Mouse (Mus musculus) heart, postnatal 36 days (tissue): Measurements from ENCODE around the gene Xpc. TPM values are rescaled to one million over a fixed set of nuclear protein-coding genes. Genes with fewer than 3 reads are reported as not detected.

Experiments
- DNase-seq, 2 experiments: peaks; one replicate each; pipeline ENCODE4 v3.0.0; 2021 to 2022
- intact Hi-C: fragments of 180-260 bp; cut with DNase I; formaldehyde crosslinking; loops from one replicate; pipeline ENCODE4 v1.15.1; 2025
- total RNA-seq, 2 experiments: library from RNA; stranded (reverse); gene quantifications; 2 replicates each; pipeline ENCODE4 v1.2.3; 2021

Gene Xpc
- total RNA-seq = 10 to 100 TPM; 10.8 to 12.8 TPM

GRCm38 (mm10) chr6:91515545-91516449 lies at the start of gene Xpc, which contains the start of gene Lsm3:
Xpc (minus strand) TSS chr6:91515888.
Lsm3 (plus strand) TSS chr6:91515928.
- intact Hi-C loops = loop anchor here (5.0 to 10.0 kb wide), 2 partner anchors 351 to 362 kb away; partner anchors contain the start of gene Ccdc174
- DNase-seq = peak; percentile 99

DNA sequence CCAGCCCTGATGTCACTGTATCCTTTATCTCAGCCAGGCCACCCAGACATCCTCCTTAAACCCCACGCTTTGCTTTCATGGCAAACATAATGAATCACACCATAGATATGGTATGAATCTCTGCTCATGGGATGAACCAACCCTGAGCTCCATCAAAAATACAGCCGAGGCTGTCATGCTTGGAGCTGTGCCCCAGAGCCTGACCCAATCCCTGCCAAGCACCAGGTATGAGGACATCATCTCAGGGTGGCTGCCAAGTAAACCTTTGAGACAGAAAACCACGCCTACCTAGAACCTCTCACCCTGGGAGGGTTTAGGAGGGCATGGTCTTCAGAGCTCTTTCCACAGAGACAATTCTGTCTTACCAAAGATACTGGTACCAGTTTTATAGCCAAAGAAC lies 47.3 kb upstream of the Xpc start:
- DNase-seq = no peak
- intact Hi-C loops = no loop called here

DNA sequence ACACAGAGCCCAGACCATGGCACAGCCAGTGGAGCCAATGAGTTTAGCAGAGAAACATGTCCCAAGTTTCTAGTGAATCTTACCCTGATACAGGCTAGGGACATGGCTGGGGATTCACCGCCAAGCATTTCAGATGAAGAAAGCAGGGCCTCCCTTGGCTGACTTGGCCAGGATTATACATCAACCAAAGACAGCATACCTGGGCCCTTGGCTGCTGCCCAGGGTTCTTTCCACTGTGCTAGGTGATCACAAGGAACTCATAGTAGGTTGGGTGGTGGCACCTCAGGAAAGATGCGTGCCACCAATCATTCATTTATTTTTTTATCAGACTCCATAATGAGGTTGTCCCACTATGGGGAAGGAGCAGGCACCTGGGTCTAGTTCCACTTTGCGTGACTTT lies 44.5 kb upstream of the Xpc start:
- DNase-seq = no peak
- intact Hi-C loops = no loop called here

DNA sequence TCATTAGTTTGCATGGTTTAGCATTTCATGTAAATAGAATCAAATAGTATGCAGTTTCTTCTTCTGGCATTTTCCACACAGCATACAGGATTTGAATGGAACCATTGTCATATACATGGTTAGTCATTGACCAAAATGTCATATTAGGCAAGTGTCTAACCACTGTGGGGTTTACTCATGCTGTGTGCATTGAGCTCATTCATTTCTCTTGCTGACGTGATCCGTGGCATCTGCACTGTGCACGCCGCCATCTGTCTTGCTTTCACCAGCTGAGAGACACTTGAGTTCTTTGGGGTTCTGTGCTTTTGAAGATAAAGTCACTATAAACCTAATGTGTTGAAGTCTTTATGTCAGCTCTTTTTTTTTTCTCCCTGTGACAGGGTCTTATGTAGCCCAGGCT lies 43.7 kb upstream of the Xpc start:
- intact Hi-C loops = no loop called here
- no peak for DNase-seq

DNA sequence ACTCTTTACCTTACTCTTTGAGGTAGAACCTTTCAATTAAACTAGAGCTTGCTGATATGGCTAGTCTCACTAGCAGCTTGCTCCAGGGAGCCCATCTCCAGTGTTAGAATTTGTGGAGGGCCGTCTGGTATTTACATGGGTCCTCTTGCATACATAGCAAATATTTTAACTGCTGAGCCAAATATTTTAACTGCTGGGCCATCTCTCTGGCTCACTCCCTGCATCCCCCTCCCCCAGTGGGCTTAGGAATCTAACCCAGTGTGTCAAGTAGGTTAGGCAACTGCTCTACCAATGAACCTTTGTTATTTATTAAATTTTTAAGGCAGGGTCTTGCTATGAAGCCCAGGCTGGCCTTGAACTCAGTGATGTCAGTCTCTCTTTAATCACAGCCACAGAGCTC lies 42.9 kb upstream of the Xpc start:
- DNase-seq = no peak
- intact Hi-C loops = no loop called here

- no peak for DNase-seq
- intact Hi-C loops = no loop called here
These were observed 37.0 kb upstream of the Xpc start for GRCm38 (mm10) chr6:91552693-91553092.

GRCm38 (mm10) chr6:91551671-91552070 lies 36.0 kb upstream of the Xpc start:
- intact Hi-C loops = no loop called here
- DNase-seq = no peak

GRCm38 (mm10) chr6:91549621-91550020 lies 33.9 kb upstream of the Xpc start:
- intact Hi-C loops = no loop called here
- no peak for DNase-seq

DNA sequence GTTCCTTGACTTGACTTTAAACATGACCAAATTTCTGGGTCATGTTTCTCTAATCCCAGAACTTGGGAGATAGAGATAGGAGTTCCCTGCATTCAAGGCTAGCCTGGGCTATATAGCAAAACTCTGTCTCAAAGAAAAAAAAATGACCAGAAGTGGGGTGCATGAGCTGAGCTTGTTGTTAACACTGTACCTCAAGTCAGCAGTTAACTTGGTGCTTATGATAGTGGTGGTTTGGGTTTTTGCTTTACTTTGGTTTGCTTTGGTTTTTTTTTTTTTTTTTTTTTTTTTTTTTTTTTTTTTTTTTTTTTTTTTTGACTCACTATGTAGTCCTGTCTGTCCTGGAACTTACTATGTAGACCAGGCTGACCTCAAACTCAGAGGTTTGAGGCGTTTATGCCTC lies 31.6 kb upstream of the Xpc start:
- no peak for DNase-seq
- intact Hi-C loops = loop anchor here (2.0 kb wide), 1 partner anchor 19 kb away; no protein-coding TSS in a partner anchor

DNA sequence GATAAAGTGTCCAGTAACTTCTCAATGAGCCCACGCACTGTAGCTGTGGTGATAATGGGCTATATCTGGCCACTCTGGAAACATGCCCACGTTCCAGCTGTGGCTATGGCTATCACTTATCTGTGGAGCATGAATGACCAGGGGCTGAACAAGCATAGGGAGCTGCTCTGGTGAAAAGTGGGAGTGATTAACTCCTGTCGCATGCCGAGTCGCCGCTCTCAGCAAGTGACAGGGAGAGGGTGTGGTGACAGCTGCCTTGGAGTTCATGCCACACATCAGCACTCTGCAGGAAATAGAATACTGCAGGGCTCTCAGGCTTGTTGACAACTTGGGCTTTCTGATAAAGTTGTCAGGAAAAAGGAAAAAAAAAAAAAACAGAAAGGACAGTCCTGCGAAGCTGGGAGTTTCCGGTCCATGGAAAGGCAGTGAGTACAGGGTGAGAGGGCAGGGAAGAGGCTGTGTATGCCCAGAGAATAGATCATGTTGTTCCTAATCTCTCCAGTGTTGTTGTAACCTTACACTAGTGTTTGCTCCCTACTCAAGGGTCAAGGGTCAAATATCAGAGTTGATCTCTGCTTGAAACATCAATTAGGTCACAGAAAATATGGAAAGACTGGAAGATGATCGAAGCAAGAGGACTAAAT lies 30.7 kb upstream of the Xpc start:
- peak; percentile 58 to 66 for DNase-seq
- intact Hi-C loops = loop anchor here (2.0 kb wide), 1 partner anchor 18 kb away; no protein-coding TSS in a partner anchor

DNA sequence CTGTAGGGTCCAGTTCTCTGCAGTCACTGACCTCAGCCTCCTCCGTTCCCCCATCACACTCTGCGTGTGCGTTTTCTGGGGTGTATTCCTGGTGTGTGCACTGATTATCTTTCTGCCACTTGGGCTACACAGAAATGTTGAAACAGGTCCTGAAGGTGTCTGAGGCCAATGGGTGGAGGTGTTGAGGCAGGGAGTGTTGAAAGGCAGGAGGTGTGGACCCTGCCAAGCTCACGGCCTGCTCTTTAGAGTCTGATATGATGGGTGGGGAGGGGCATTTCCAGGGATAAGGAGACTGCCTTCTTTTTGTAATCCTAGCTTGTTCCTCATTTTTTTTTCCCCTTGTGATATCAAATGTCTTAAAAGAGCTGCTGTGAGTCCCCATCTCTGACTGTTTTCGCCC lies 27.4 kb upstream of the Xpc start:
- intact Hi-C loops = no loop called here
- DNase-seq = no peak

DNA sequence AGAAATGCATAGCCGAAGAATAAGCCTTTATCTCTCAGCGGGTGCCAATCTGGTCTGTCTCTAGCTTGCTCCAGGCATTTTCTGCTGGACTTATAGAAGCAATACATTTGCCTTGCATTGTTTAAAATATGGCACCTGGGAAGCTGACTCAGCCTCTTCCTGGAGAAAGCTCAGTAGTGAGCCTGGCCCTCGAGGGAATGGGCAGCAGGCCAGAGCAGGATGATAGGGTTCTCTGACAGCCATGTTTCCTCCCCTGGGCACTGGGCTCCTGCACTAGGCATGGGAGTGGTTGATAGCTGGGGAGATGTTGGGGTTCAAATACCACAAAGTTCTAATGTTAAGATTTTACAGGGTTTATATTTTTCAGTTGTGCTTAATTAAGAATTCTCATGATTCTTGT lies 25.6 kb upstream of the Xpc start:
- intact Hi-C loops = no loop called here
- DNase-seq = no peak

DNA sequence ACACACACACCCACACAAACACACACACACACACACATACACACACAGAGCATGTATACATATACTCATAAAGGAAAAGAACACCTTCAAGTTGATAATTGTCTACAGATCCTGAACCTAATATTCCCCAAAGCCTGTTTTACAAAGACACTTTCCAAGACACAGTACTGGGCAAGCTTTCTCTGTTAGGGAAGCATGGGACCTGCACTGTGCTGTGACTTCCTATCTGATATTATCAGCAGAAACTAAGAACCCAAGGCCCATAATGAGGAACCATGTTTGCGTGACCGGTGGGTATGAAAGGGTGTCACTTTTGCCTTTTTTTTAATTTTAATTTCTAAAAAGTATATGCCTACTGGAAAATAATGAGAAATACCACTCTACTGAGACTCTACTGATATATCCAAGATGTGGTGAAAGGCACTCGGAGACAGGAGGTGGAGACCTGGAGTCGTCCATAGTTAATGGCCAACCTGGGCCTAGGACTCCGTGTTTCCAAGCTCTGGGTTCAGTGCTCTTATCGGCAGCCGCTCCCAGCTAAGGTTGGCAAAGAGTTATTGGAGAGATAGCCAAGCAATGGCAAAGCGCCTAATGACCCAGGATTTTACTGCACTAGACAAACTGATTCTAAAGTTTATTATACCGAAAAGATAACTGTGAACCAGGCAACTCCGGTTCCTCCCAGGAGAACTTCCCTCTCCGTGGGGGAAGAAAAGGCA lies 20.5 kb upstream of the Xpc start:
- intact Hi-C loops = no loop called here
- no peak for DNase-seq

DNA sequence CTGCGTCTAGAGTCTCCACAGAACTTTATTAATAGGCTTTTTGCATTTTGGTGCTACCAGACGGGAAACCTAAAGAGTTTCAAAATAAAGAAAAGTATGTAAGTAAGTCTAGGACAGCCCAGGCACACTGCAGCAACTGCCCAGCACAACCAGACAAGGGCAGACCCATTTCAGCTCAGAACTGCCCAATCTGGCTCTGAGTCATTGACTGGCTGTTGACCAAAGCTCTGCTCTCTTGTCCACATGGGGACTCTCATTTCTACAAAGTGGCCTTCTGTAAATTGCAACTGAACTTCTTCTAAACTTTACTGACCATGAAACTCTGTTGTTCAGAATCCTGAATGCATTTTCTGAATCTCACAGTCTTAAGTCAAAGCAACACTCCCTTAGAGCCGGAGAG lies 19.5 kb upstream of the Xpc start:
- no peak for DNase-seq
- intact Hi-C loops = no loop called here

GRCm38 (mm10) chr6:91534268-91534667 lies 18.6 kb upstream of the Xpc start:
- no peak for DNase-seq
- intact Hi-C loops = no loop called here

DNA sequence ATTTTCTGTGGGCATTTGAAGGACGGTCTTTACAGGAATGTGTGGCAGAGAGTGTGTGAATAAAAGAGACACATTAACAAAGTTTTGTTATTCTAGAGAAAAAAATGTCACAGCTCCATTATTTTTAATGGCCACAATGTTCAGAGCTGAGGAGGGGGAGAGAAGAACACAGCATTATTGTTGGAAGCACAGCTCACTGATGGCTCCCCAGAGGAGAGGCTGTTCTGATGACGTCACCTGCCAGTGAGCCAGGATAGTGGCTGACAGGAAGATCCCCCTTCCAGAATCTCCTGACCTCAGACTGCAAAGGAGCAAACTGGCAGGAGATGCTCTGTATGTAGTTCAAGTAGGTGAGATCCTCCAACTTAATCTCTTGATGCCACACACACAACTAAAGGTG lies 18.1 kb upstream of the Xpc start:
- no peak for DNase-seq
- intact Hi-C loops = no loop called here

DNA sequence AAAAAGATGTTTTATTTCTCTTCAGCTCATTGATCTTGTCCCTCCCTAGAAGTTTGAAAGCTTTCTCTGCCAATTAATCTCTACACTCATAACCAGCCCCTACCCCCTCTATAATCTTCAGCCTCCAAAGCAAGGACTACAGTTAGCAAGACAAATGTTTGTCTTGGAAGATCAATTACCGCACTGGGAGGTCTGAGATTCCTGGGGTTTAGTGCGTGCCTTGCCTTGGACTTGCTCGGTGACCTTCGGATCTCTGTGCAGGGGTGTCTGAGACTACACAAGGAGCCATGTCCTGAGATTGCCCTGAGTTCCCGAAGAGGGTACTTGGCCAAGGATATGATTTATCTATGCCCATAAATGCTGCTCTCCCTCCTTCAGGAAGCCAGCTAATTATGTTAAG lies 17.7 kb upstream of the Xpc start:
- intact Hi-C loops = no loop called here
- DNase-seq = no peak

DNA sequence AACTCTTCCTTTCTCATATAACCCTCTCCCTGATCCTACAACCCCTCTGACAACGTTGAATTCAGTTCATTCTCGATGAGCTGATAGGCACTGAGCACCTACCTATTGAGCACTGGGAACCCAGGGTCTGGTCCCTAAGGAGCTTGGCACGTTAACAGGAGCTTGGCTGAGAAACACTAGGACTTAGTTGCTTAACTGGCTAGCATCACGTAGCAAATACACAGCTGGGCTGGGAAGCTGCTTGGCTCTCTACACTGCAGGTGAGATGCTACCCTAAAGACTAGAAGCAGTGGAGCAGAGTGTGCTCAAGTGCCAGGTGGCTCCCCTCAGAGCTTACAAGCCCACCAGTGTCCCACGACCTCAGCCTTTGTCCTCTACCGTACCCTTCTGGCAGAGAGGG lies 17.0 kb upstream of the Xpc start:
- intact Hi-C loops = no loop called here
- no peak for DNase-seq

DNA sequence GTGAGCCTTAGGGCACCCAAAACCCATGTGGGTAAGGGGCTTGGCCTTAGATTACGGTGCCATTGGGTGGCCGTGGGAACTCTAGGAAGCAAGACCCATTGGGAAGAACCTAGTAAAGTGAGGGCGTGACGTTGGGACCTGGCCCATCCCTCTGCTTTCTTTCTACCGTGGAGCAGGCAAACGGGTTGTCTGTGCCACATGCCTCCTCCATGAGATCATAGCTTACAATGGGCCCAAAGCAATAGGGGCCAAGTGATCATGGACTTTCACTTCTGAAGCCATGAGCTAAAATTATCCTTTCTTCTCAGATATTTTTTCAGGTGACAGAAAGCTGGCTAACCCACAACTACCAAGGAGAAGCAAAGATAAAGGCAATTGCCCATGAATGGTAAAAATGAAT lies 15.6 kb upstream of the Xpc start:
- intact Hi-C loops = no loop called here
- peak in 1 of 2 experiments; percentile 35 for DNase-seq

- intact Hi-C loops = no loop called here
- no peak for DNase-seq
These were observed 15.0 kb upstream of the Xpc start for GRCm38 (mm10) chr6:91530673-91531072.

GRCm38 (mm10) chr6:91528265-91528664 lies 12.6 kb upstream of the Xpc start:
- intact Hi-C loops = loop anchor here (2.0 to 5.0 kb wide), 2 partner anchors 19 to 154 kb away; partner anchors contain the start of gene Slc6a6
- peak; percentile 32 to 57 for DNase-seq
